Mouse (Mus musculus): ENCODE data around the gene Insig2. TPM values are rescaled to one million over a fixed set of nuclear protein-coding genes. Genes with fewer than 3 reads are reported as not detected.

Insig2 gene
- polyA plus RNA-seq (2014; fragmentation: Nextera tagmentation; extraction: Ambion mirVana), result 8.7 and 9.8 TPM in 2 replicates

DNA sequence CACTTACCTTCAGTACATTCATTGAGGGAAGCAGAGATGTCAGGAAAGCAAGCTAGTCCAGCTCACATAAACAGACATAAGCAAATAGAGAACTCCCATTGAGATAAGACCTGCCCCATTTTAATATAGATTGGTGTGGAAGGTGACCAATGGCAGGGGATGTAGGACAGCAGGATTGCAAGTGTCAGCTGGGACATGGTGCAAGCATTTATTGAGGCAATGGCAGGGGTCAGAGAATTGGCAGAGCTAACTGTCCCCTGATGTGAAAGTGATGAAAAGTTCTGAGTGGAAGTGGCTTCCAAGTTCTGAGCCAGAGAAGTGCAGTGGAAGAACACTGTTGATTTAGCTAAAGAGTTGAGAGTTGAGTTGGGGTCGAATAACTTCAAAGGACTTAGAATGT lies at the start of gene Insig2:
TSS of gene Insig2 (minus strand) at position 105 of the 400 bp plus-strand sequence.
- no peak for ATAC-seq (replicated peaks; ENCODE audit: low FRiP score)
- 94% methylated on average over 1 of the region's 1 CpGs for WGBS

DNA sequence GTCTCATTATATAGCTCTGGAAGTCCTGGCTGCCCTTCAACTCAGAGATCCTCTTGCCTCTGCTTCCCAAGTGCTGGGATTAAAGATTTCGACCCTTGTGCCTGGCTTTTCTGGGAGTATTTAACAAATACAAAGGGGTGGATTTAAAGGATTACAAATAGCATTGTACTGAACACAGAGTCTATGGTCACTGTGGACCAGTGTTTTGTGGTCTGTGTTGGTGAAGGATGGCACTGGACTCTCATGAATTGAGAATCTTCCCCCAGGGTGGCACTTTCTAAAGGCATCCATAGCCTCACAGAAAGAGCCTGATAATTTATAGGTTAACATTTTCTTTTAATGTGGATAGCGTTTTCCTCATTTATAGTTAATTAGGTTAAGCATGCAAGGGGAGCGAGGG lies 49.2 kb upstream of the Insig2 start:
- no peak overlapping the region for H3K9ac ChIP-seq (ENCODE audit: low read depth, low read length)
- no peaks in the 10 kb centered on the region for H3K27me3 ChIP-seq (replicated peaks; ENCODE audit: control insufficient read depth, insufficient read depth, low read length)
- H3K4me3 ChIP-seq (ENCODE audit: low read depth, low read length), result no peak overlapping the region
- H3K4me1 ChIP-seq (replicated peaks; ENCODE audit: control insufficient read depth, insufficient read depth, low read length), result no peaks in the 10 kb centered on the region
- whole genome bisulfite sequencing, result 84% methylated on average over 3 of the region's 3 CpGs
- H3K36me3 ChIP-seq (ENCODE audit: control insufficient read depth, insufficient read depth, low read length), result no peaks in the 10 kb centered on the region
- ATAC-seq (replicated peaks; ENCODE audit: low FRiP score) (no peak), DNase-seq (ENCODE audit: low spot score) (no peak)
- H3K4me2 ChIP-seq, result no peak overlapping the region
- H3K27ac ChIP-seq (ENCODE audit: low read depth, low read length), result no peak overlapping the region
- no peaks in the 10 kb centered on the region for H3K9me3 ChIP-seq (ENCODE audit: control insufficient read depth, low read length)

More for the DNA sequence above, at the start of gene Insig2:
- no peaks in the 10 kb centered on the region for H3K36me3 ChIP-seq (ENCODE audit: control insufficient read depth, insufficient read depth, low read length)
- no peaks in the 10 kb centered on the region for H3K27me3 ChIP-seq (replicated peaks; ENCODE audit: control insufficient read depth, insufficient read depth, low read length)
- H3K9me3 ChIP-seq (ENCODE audit: control insufficient read depth, low read length), result no peaks in the 10 kb centered on the region
- DNase-seq (ENCODE audit: low spot score), result no peak
- H3K27ac ChIP-seq (ENCODE audit: low read depth, low read length), result no peak within 1 kb of the TSS
- peaks cover 3% of the 10 kb centered on the region; the same call in 1 of the 2 replicates for H3K4me1 ChIP-seq (replicated peaks; ENCODE audit: control insufficient read depth, insufficient read depth, low read length)
- H3K4me3 ChIP-seq (ENCODE audit: low read depth, low read length), result no peak within 1 kb of the TSS
- no peak within 1 kb of the TSS for H3K9ac ChIP-seq (ENCODE audit: low read depth, low read length)
- H3K4me2 ChIP-seq, result no peak within 1 kb of the TSS

GRCm38 (mm10) chr1:121380033-121380432 lies 47.6 kb upstream of the Insig2 start:
- DNase-seq (ENCODE audit: low spot score) (no peak), ATAC-seq (replicated peaks; ENCODE audit: low FRiP score) (no peak)
- Histone ChIP-seq H3K9ac (ENCODE audit: low read depth, low read length) (no peak overlapping the region), H3K4me2 (no peak overlapping the region), H3K36me3 (ENCODE audit: control insufficient read depth, insufficient read depth, low read length) (no peaks in the 10 kb centered on the region), H3K9me3 (ENCODE audit: control insufficient read depth, low read length) (no peaks in the 10 kb centered on the region), H3K27ac (ENCODE audit: low read depth, low read length) (no peak overlapping the region), H3K4me3 (ENCODE audit: low read depth, low read length) (no peak overlapping the region), H3K4me1 (replicated peaks; ENCODE audit: control insufficient read depth, insufficient read depth, low read length) (no peaks in the 10 kb centered on the region), H3K27me3 (replicated peaks; ENCODE audit: control insufficient read depth, insufficient read depth, low read length) (no peaks in the 10 kb centered on the region)
- WGBS, result 72% methylated on average over 3 of the region's 3 CpGs

DNA sequence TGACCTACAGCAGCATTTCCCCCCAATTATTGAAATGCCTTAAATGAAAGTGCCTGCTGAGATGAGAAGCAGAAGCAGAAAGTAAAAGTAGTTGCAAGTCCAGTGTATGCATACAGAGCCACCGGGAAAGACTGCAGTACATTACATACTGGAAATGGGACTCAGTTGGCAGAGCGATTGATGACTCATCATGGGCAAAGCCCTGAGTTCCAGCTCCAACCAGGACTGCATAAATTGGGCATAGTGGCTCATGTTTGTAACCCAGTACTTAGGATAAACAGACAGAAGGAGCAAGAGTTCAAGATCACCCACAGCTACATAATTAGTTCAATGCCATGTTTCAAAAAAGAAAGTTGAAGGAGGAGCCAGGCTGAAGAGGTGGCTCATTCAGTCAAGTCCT lies 45.5 kb upstream of the Insig2 start:
- H3K9me3 ChIP-seq (ENCODE audit: control insufficient read depth, low read length), result no peaks in the 10 kb centered on the region
- H3K36me3 ChIP-seq (ENCODE audit: control insufficient read depth, insufficient read depth, low read length), result no peaks in the 10 kb centered on the region
- H3K27me3 ChIP-seq (replicated peaks; ENCODE audit: control insufficient read depth, insufficient read depth, low read length), result no peaks in the 10 kb centered on the region
- DNase-seq (ENCODE audit: low spot score) (no peak), ATAC-seq (replicated peaks; ENCODE audit: low FRiP score) (no peak)
- H3K4me1 ChIP-seq (replicated peaks; ENCODE audit: control insufficient read depth, insufficient read depth, low read length), result no peaks in the 10 kb centered on the region
- H3K4me3 ChIP-seq (ENCODE audit: low read depth, low read length), result no peak overlapping the region
- no peak overlapping the region for H3K4me2 ChIP-seq
- no peak overlapping the region for H3K27ac ChIP-seq (ENCODE audit: low read depth, low read length)
- 90% methylated on average over 2 of the region's 2 CpGs for WGBS
- H3K9ac ChIP-seq (ENCODE audit: low read depth, low read length), result no peak overlapping the region

DNA sequence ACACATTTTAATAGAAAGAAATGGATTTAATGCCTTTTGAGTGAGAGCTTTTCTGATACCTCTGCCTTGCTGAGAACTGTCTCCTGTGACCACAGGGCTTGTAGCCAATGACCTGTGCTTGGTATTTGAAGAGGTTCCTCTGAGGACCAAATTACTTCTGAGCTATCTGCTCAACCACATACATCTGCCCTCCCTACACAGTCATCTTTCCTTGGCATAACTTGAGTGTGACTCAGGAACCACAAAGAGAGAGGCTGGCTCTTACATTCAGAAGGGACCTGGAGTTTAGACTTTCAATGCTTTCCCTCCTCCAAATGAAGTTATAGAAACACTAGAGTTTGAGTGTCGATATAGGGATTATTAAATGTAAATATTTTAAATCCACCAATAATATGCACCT lies 45.0 kb upstream of the Insig2 start:
- DNase-seq (ENCODE audit: low spot score), result no peak
- H3K4me1 ChIP-seq (replicated peaks; ENCODE audit: control insufficient read depth, insufficient read depth, low read length), result no peaks in the 10 kb centered on the region
- no peak overlapping the region for H3K4me2 ChIP-seq
- no peak overlapping the region for H3K9ac ChIP-seq (ENCODE audit: low read depth, low read length)
- no peak overlapping the region for H3K4me3 ChIP-seq (ENCODE audit: low read depth, low read length)
- H3K36me3 ChIP-seq (ENCODE audit: control insufficient read depth, insufficient read depth, low read length), result no peaks in the 10 kb centered on the region
- H3K27ac ChIP-seq (ENCODE audit: low read depth, low read length), result no peak overlapping the region
- WGBS, result 91% methylated on average over 1 of the region's 1 CpGs
- no peak for ATAC-seq (replicated peaks; ENCODE audit: low FRiP score)
- H3K27me3 ChIP-seq (replicated peaks; ENCODE audit: control insufficient read depth, insufficient read depth, low read length), result no peaks in the 10 kb centered on the region
- H3K9me3 ChIP-seq (ENCODE audit: control insufficient read depth, low read length), result no peaks in the 10 kb centered on the region

GRCm38 (mm10) chr1:121373631-121374030 lies 41.2 kb upstream of the Insig2 start:
- DNase-seq (ENCODE audit: low spot score), result no peak
- ATAC-seq (replicated peaks; ENCODE audit: low FRiP score), result no peak
- 60% methylated on average over 2 of the region's 2 CpGs for WGBS

DNA sequence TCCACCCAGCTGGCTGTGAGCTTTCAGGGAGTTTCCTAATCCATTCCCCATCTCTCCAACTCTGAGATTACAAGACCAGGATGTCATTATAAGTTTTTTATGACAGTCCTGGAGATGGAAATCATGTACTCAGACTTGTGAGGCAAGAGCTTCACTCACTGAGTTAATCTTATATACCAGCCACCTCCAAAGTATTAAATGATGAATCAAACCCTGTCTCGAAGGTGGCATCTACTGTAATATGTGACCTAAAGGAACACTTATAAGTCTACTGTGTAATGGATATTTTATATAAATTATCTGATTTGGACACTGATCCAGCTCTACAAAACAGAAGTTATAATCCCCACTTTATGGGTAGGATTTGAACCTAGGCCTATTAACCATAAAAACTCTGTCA lies 40.3 kb upstream of the Insig2 start:
- Histone ChIP-seq H3K4me1 (replicated peaks; ENCODE audit: control insufficient read depth, insufficient read depth, low read length) (no peaks in the 10 kb centered on the region), H3K9ac (ENCODE audit: low read depth, low read length) (no peak overlapping the region), H3K4me3 (ENCODE audit: low read depth, low read length) (no peak overlapping the region), H3K36me3 (ENCODE audit: control insufficient read depth, insufficient read depth, low read length) (no peaks in the 10 kb centered on the region), H3K4me2 (no peak overlapping the region), H3K27ac (ENCODE audit: low read depth, low read length) (no peak overlapping the region), H3K27me3 (replicated peaks; ENCODE audit: control insufficient read depth, insufficient read depth, low read length) (no peaks in the 10 kb centered on the region), H3K9me3 (ENCODE audit: control insufficient read depth, low read length) (no peaks in the 10 kb centered on the region)
- WGBS, result 77% methylated on average over 1 of the region's 1 CpGs
- ATAC-seq (replicated peaks; ENCODE audit: low FRiP score) (no peak), DNase-seq (ENCODE audit: low spot score) (no peak)

More at GRCm38 (mm10) chr1:121373631-121374030, 41.2 kb upstream of the Insig2 start:
- Histone ChIP-seq H3K4me1 (replicated peaks; ENCODE audit: control insufficient read depth, insufficient read depth, low read length) (no peaks in the 10 kb centered on the region), H3K36me3 (ENCODE audit: control insufficient read depth, insufficient read depth, low read length) (no peaks in the 10 kb centered on the region), H3K9me3 (ENCODE audit: control insufficient read depth, low read length) (no peaks in the 10 kb centered on the region), H3K9ac (ENCODE audit: low read depth, low read length) (no peak overlapping the region), H3K27me3 (replicated peaks; ENCODE audit: control insufficient read depth, insufficient read depth, low read length) (no peaks in the 10 kb centered on the region), H3K4me3 (ENCODE audit: low read depth, low read length) (no peak overlapping the region), H3K27ac (ENCODE audit: low read depth, low read length) (no peak overlapping the region), H3K4me2 (no peak overlapping the region)

DNA sequence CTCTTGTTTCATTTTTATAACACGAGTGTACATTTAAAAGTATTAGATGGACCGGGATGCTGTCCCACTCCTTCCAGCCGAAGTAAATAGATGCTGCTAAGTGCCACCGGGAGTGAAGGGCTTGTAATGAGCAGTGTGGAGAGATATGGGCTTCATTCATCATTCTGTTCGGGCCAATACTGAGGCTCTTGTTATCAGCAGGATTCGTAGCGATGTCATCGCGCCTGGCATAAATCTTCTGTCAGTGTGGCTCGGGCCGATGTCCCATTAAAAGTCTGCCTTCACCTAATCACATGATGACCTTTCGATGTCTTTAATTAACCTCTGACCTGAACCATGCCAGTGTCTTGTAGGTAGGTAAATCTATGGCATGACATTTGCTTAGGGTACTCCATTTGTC lies 39.1 kb upstream of the Insig2 start:
- no peaks in the 10 kb centered on the region for H3K9me3 ChIP-seq (ENCODE audit: control insufficient read depth, low read length)
- H3K4me2 ChIP-seq, result no peak overlapping the region
- 55% methylated on average over 12 of the region's 12 CpGs for WGBS
- ATAC-seq (replicated peaks; ENCODE audit: low FRiP score) (no peak), DNase-seq (ENCODE audit: low spot score) (no peak)
- no peaks in the 10 kb centered on the region for H3K36me3 ChIP-seq (ENCODE audit: control insufficient read depth, insufficient read depth, low read length)
- H3K27ac ChIP-seq (ENCODE audit: low read depth, low read length), result no peak overlapping the region
- no peak overlapping the region for H3K4me3 ChIP-seq (ENCODE audit: low read depth, low read length)
- no peaks in the 10 kb centered on the region for H3K27me3 ChIP-seq (replicated peaks; ENCODE audit: control insufficient read depth, insufficient read depth, low read length)
- H3K9ac ChIP-seq (ENCODE audit: low read depth, low read length), result no peak overlapping the region
- no peaks in the 10 kb centered on the region for H3K4me1 ChIP-seq (replicated peaks; ENCODE audit: control insufficient read depth, insufficient read depth, low read length)

DNA sequence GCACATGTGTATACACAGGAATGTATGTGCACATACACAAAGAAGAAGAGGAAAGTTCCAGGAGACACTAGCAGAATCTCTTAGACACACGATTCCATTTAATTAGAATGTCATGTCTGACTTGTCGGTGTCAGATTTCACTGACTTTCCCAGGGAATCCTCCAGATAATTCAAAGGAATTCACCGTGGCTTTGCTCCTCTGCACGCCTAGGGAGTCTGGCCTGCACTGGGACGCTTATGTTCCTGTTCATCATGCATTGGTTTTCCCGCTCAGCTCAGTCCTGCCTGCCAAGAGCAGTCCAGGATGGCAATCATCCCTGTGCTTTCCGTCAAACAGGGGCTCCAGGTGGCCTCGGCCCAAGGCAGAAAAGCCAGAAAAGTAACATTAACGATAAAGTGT lies 34.9 kb upstream of the Insig2 start:
- Histone ChIP-seq H3K4me2 (no peak overlapping the region), H3K9me3 (ENCODE audit: control insufficient read depth, low read length) (no peaks in the 10 kb centered on the region), H3K27me3 (replicated peaks; ENCODE audit: control insufficient read depth, insufficient read depth, low read length) (no peaks in the 10 kb centered on the region), H3K9ac (ENCODE audit: low read depth, low read length) (no peak overlapping the region), H3K27ac (ENCODE audit: low read depth, low read length) (no peak overlapping the region), H3K4me3 (ENCODE audit: low read depth, low read length) (no peak overlapping the region), H3K36me3 (ENCODE audit: control insufficient read depth, insufficient read depth, low read length) (no peaks in the 10 kb centered on the region), H3K4me1 (replicated peaks; ENCODE audit: control insufficient read depth, insufficient read depth, low read length) (no peaks in the 10 kb centered on the region)
- DNase-seq (ENCODE audit: low spot score) (no peak), ATAC-seq (replicated peaks; ENCODE audit: low FRiP score) (no peak)
- 43% methylated on average over 9 of the region's 9 CpGs for WGBS

Measured in liver, embryonic 11.5 days (tissue).